Comparison of ENCODE assay signal across 11 mouse cellular contexts in the genomic region with DNA sequence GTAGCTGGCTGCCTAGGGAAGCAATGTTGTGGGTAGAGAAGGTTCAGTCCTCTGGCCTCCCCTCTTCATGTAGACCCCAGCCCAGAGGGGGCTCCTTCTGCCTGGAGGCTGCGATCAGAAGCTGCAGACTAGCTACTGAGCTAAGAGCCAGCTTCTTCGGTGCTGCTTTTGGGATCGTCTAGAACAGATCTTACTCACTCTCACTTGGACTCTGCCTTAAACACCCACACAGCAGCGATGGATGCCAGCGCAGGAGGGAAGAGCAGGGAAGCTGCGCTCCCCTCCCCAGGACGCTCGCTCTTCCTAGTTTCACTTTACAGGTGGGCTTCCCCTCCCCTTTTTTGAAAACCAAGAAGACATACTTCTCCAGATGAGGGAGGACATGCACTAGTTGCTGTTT.
DNase-seq lines count a peak whose midpoint lies in the region; ATAC-seq lines count a peak whose summit lies in the region.
"Had no signal": no experiment of that assay in that cellular context is flagged by ENCODE, and none has a peak within 500 bp of the region (broad histone marks: within the 10 kb centered on the region; RNA-seq: fewer than 3 reads in every experiment).

No protein-coding gene starts in this region.

- no peak overlapping the region for H3K27ac ChIP-seq in kidney, embryonic 15.5 days
- H3K27ac ChIP-seq in embryonic facial prominence, embryonic 10.5 days (replicated peaks): 0 out of 2 replicates have a peak overlapping the region, but pooled peaks have one; percentile 57
- H3K27ac ChIP-seq in heart, embryonic 16.5 days (ENCODE audit: low read length): no peak overlapping the region
- no peak overlapping the region for H3K27ac ChIP-seq in liver, embryonic 13.5 days

- 44% methylated on average over 8 of the region's 8 CpGs for WGBS in kidney, embryonic 15.5 days
- WGBS in embryonic facial prominence, embryonic 10.5 days: 33% methylated on average over 8 of the region's 8 CpGs
- WGBS in heart, embryonic 16.5 days: 49% methylated on average over 8 of the region's 8 CpGs
- WGBS in liver, embryonic 13.5 days (ENCODE audit: insufficient replicate concordance): 21% methylated on average over 8 of the region's 8 CpGs

- peak overlapping the region; percentile 17 for H3K4me2 ChIP-seq in kidney, embryonic 15.5 days
- peak overlapping the region; percentile 55 for H3K4me2 ChIP-seq in heart, embryonic 16.5 days (ENCODE audit: low read depth, low read length)
- H3K4me2 ChIP-seq in liver, embryonic 13.5 days: peak overlapping the region; percentile 12; the same call in 1 of the 2 replicates

- DNase-seq in kidney, postnatal 14 days: no peak
- no peak for DNase-seq in embryonic facial prominence, embryonic 10.5 days (ENCODE audit: low spot score)
- DNase-seq in liver, embryonic 13.5 days: no peak
- DNase-seq in embryo, embryonic 11 days: no peak
- DNase-seq: kidney, adult 18-20 months; lung, adult 18-20 months; thymus, adult 18-20 months had no signal

- H3K36me3 ChIP-seq in kidney, embryonic 15.5 days: no peaks in the 10 kb centered on the region
- H3K36me3 ChIP-seq in embryonic facial prominence, embryonic 10.5 days (replicated peaks): no peaks in the 10 kb centered on the region
- no peaks in the 10 kb centered on the region for H3K36me3 ChIP-seq in heart, embryonic 16.5 days (ENCODE audit: control insufficient read depth, insufficient read depth)
- H3K36me3 ChIP-seq in liver, embryonic 13.5 days: no peaks in the 10 kb centered on the region
- H3K36me3 ChIP-seq: G1E had no signal

- ATAC-seq in kidney, embryonic 15.5 days (replicated peaks; ENCODE audit: low FRiP score): no peak
- ATAC-seq in heart, embryonic 16.5 days (replicated peaks; ENCODE audit: extremely low read depth, insufficient read depth, low FRiP score): no peak
- no peak for ATAC-seq in liver, embryonic 13.5 days (ENCODE audit: low read depth)
- ATAC-seq in activated CD4-positive, CD25-positive, alpha-beta regulatory T cell, adult 4 months: no peak

- H3K27me3 ChIP-seq in kidney, embryonic 15.5 days: no peaks in the 10 kb centered on the region
- H3K27me3 ChIP-seq in embryonic facial prominence, embryonic 10.5 days (replicated peaks; ENCODE audit: low read depth, poor library complexity, severe bottlenecking): no peaks in the 10 kb centered on the region
- no peaks in the 10 kb centered on the region for H3K27me3 ChIP-seq in heart, embryonic 16.5 days (ENCODE audit: control insufficient read depth, insufficient read depth, low read length)
- H3K27me3 ChIP-seq in liver, embryonic 13.5 days: no peaks in the 10 kb centered on the region

- H3K9me3 ChIP-seq in kidney, embryonic 15.5 days (replicated peaks): no peaks in the 10 kb centered on the region
- H3K9me3 ChIP-seq in embryonic facial prominence, embryonic 10.5 days: no peaks in the 10 kb centered on the region
- H3K9me3 ChIP-seq in heart, embryonic 16.5 days (replicated peaks; ENCODE audit: control insufficient read depth, low read length): no peaks in the 10 kb centered on the region; the same call in 1 of the 2 replicates
- no peaks in the 10 kb centered on the region for H3K9me3 ChIP-seq in liver, embryonic 13.5 days (replicated peaks)
- H3K9me3 ChIP-seq: G1E had no signal

- no peak overlapping the region for H3K9ac ChIP-seq in kidney, embryonic 15.5 days
- peak overlapping the region; percentile 29 for H3K9ac ChIP-seq in heart, embryonic 16.5 days (ENCODE audit: low read length)
- no peak overlapping the region for H3K9ac ChIP-seq in liver, embryonic 13.5 days

- H3K4me1 ChIP-seq in kidney, embryonic 15.5 days: no peaks in the 10 kb centered on the region
- H3K4me1 ChIP-seq in embryonic facial prominence, embryonic 10.5 days: peaks cover 11% of the 10 kb centered on the region
- H3K4me1 ChIP-seq in heart, embryonic 16.5 days (ENCODE audit: control insufficient read depth, insufficient read depth, low read length): peaks cover 24% of the 10 kb centered on the region
- H3K4me1 ChIP-seq in liver, embryonic 13.5 days (replicated peaks): no peaks in the 10 kb centered on the region

- peak overlapping the region; percentile 15; the same call in 1 of the 2 replicates for H3K4me3 ChIP-seq in kidney, embryonic 15.5 days (replicated peaks)
- H3K4me3 ChIP-seq in embryonic facial prominence, embryonic 10.5 days: no peak overlapping the region
- peak overlapping the region; percentile 22 for H3K4me3 ChIP-seq in heart, embryonic 16.5 days (ENCODE audit: low read length)
- H3K4me3 ChIP-seq in liver, embryonic 13.5 days (replicated peaks): 0 out of 2 replicates have a peak overlapping the region, but pooled peaks have one; percentile 0
